Mouse (Mus musculus) bone marrow macrophage, adult 2 months (primary cell): ENCODE data around the gene A330070K13Rik. TPM values are rescaled to one million over a fixed set of nuclear protein-coding genes. Genes with fewer than 3 reads are reported as not detected.

Source experiments
- H3K27ac ChIP-seq: 2 replicates; pipeline ENCODE4 v1.5.1; 2012; ENCODE audit warnings: low read depth, low read length; ENCODE audit not compliant: insufficient read depth
- H3K4me1 ChIP-seq: 2 replicates; pipeline ENCODE4 v1.6.1; 2012; ENCODE audit warnings: low read length; ENCODE audit not compliant: control insufficient read depth, insufficient read depth
- H3K4me3 ChIP-seq: 2 replicates; pipeline ENCODE4 v1.5.1; 2012; ENCODE audit warnings: mild to moderate bottlenecking, low read length, moderate library complexity; ENCODE audit not compliant: insufficient read depth
- CTCF ChIP-seq: IDR thresholded peaks from 2 replicates; pipeline ENCODE4 v1.5.1; 2012; ENCODE audit warnings: low read depth, mild to moderate bottlenecking, low read length, moderate library complexity
- POLR2A ChIP-seq: IDR thresholded peaks from 2 replicates; pipeline ENCODE4 v1.6.1; 2012; ENCODE audit warnings: mild to moderate bottlenecking, low read depth, low read length, borderline replicate concordance
- polyA plus RNA-seq: library from polyadenylated mRNA; stranded (reverse); fragments of >200 nt; gene quantifications from 2 replicates; pipeline ENCODE4 v1.2.4, GENCODE M21; 2012; ENCODE audit not compliant: missing spikeins, insufficient read depth, insufficient read length

The A330070K13Rik gene
- polyA plus RNA-seq, 1 experiment: not detected

GRCm38 (mm10) chr5:130330801-130331200 is 53.6 kb downstream of the A330070K13Rik start:
- no peak overlapping the region for H3K27ac ChIP-seq
- TF ChIP-seq CTCF: no peak
- no peak for TF ChIP-seq POLR2A
- peaks cover 18% of the 10 kb centered on the region for H3K4me1 ChIP-seq
- H3K4me3 ChIP-seq: no peak overlapping the region

- no peak overlapping the region for H3K4me3 ChIP-seq
- H3K27ac ChIP-seq: no peak overlapping the region
- TF ChIP-seq POLR2A (no peak), CTCF (no peak)
- H3K4me1 ChIP-seq: peaks cover 18% of the 10 kb centered on the region
Observed at GRCm38 (mm10) chr5:130329889-130330288, 54.5 kb downstream of the A330070K13Rik start.

Other genes with a start within 250 kb of the A330070K13Rik start
- 4.8 and 5.8 TPM in 2 replicates for gene Kctd7, start 239.8 kb downstream of the A330070K13Rik start, polyA plus RNA-seq
- gene Rabgef1, start 212.8 kb downstream of the A330070K13Rik start, polyA plus RNA-seq: 22.3 and 25.4 TPM in 2 replicates
- 30.3 and 33.4 TPM in 2 replicates for gene Tmem248, start 167.6 kb downstream of the A330070K13Rik start, polyA plus RNA-seq
- gene Sbds, start 129.1 kb downstream of the A330070K13Rik start, polyA plus RNA-seq: 87.1 and 111 TPM in 2 replicates
- gene Tyw1, start 129.0 kb downstream of the A330070K13Rik start, polyA plus RNA-seq: 12.3 and 12.7 TPM in 2 replicates
- gene Caln1, start 15.2 kb downstream of the A330070K13Rik start, polyA plus RNA-seq: not detected in 2 replicates